Comparison of ENCODE assay signal across 16 mouse cellular contexts in genomic region chrX:102007935-102008334, GRCm38 (mm10).
DNase-seq lines count a peak whose midpoint lies in the region; ATAC-seq lines count a peak whose summit lies in the region.
"Had no signal": no experiment of that assay in that cellular context is flagged by ENCODE, and none has a peak within 500 bp of the region (broad histone marks: within the 10 kb centered on the region; RNA-seq: fewer than 3 reads in every experiment).

No protein-coding gene starts in this region.

- ATAC-seq in hematopoietic stem cell, adult 5-6 weeks (replicated peaks in 1 of 2; ENCODE audit: insufficient read depth in 1 of 2, low FRiP score in 2 of 2, low TSS enrichment in 1 of 2, low read depth in 1 of 2, poor library complexity in 2 of 2, severe bottlenecking in 2 of 2): peak; percentile 56 to 74; a peak in 3 of 4 replicates
- 0 out of 2 replicates have a peak, but pooled peaks have one; percentile 35 for ATAC-seq in monocyte, adult 5-6 weeks (replicated peaks; ENCODE audit: insufficient number of reproducible peaks, low FRiP score, low TSS enrichment, poor library complexity, severe bottlenecking)
- ATAC-seq: forebrain, embryonic 13.5 days; forebrain, postnatal 0 days; inflammation-experienced regulatory T-cells, adult 6 months had no signal

- DNase-seq in 416B (ENCODE audit: low read depth) (peak; percentile 32), MEL-GATA-1-ER (ENCODE audit: extremely low read depth, low read depth) (peak; percentile 92)
- DNase-seq in right cerebral cortex, postnatal 36 days (ENCODE audit: low spot score in 2 of 2): no peak
- DNase-seq in cerebellum, postnatal 36 days: no peak
- DNase-seq: adrenal gland, postnatal 10 days; cerebellum, adult 11-12 months; cerebellum, adult 9-10 months; cerebellum, postnatal 25 days; forebrain, postnatal 0 days; gastrocnemius, postnatal 25 days; heart, adult 11 months; heart, postnatal 10 days had no signal

Comparison
In these comparisons a context has a peak if more than half of its experiments do, and no peak if none do; other contexts are left out.
1. DNase-seq: peak in 416B (single experiment) and MEL-GATA-1-ER (single experiment); none in right cerebral cortex, postnatal 36 days (0 of 2) and cerebellum, postnatal 36 days (0 of 2).